Mouse (Mus musculus): ENCODE data around the gene Drosha. TPM values are rescaled to one million over a fixed set of nuclear protein-coding genes. Genes with fewer than 3 reads are reported as not detected.
A peak's percentile ranks its signal among the peaks of the same experiment; 100 is the strongest.

Drosha gene
- polyA plus RNA-seq, 1 experiment from 2014 or later: 42.2 TPM

GRCm38 (mm10) chr15:12941651-12942180 lies 117.1 kb downstream of the Drosha start:
- H3K36me3 ChIP-seq (ENCODE audit: control insufficient read depth, insufficient read depth, low read length): no peaks in the 10 kb centered on the region
- no peaks in the 10 kb centered on the region for H3K9me3 ChIP-seq (ENCODE audit: control insufficient read depth, low read length)
- H3K9ac ChIP-seq (ENCODE audit: low read length): no peak overlapping the region
- H3K4me3 ChIP-seq (ENCODE audit: low read depth, low read length): no peak overlapping the region
- ATAC-seq (replicated peaks; ENCODE audit: low FRiP score, low TSS enrichment, low read depth) (no peak), DNase-seq (ENCODE audit: low spot score) (no peak)
- H3K4me1 ChIP-seq (replicated peaks; ENCODE audit: control insufficient read depth, insufficient read depth, low read length): no peaks in the 10 kb centered on the region
- no peaks in the 10 kb centered on the region for H3K27me3 ChIP-seq (replicated peaks; ENCODE audit: control insufficient read depth, insufficient read depth, low read length)
- no peak overlapping the region for H3K4me2 ChIP-seq (ENCODE audit: low read length)
- no peak overlapping the region for H3K27ac ChIP-seq (ENCODE audit: low read depth)
- WGBS: 47% methylated on average over 14 of the region's 14 CpGs

- Histone ChIP-seq H3K27ac (ENCODE audit: low read depth) (no peak overlapping the region), H3K9ac (ENCODE audit: low read length) (no peak overlapping the region), H3K9me3 (ENCODE audit: control insufficient read depth, low read length) (no peaks in the 10 kb centered on the region), H3K4me3 (ENCODE audit: low read depth, low read length) (no peak overlapping the region), H3K27me3 (replicated peaks; ENCODE audit: control insufficient read depth, insufficient read depth, low read length) (no peaks in the 10 kb centered on the region), H3K4me1 (replicated peaks; ENCODE audit: control insufficient read depth, insufficient read depth, low read length) (no peaks in the 10 kb centered on the region), H3K4me2 (ENCODE audit: low read length) (no peak overlapping the region), H3K36me3 (ENCODE audit: control insufficient read depth, insufficient read depth, low read length) (no peaks in the 10 kb centered on the region)
- ATAC-seq (replicated peaks; ENCODE audit: low FRiP score, low TSS enrichment, low read depth) (no peak), DNase-seq (ENCODE audit: low spot score) (no peak)
- 69% methylated on average over 4 of the region's 4 CpGs for WGBS
Measured at GRCm38 (mm10) chr15:12942424-12942823, 117.8 kb downstream of the Drosha start.

GRCm38 (mm10) chr15:12958051-12958450 lies 133.4 kb downstream of the Drosha start:
- peaks cover 7% of the 10 kb centered on the region; the same call in 1 of the 2 replicates for H3K9me3 ChIP-seq (ENCODE audit: control insufficient read depth, low read length)
- no peaks in the 10 kb centered on the region for H3K36me3 ChIP-seq (ENCODE audit: control insufficient read depth, insufficient read depth, low read length)
- H3K27me3 ChIP-seq (replicated peaks; ENCODE audit: control insufficient read depth, insufficient read depth, low read length): no peaks in the 10 kb centered on the region
- H3K27ac ChIP-seq (ENCODE audit: low read depth): no peak overlapping the region
- WGBS: 79% methylated on average over 5 of the region's 5 CpGs
- no peak overlapping the region for H3K4me3 ChIP-seq (ENCODE audit: low read depth, low read length)
- H3K9ac ChIP-seq (ENCODE audit: low read length): no peak overlapping the region
- H3K4me1 ChIP-seq (replicated peaks; ENCODE audit: control insufficient read depth, insufficient read depth, low read length): no peaks in the 10 kb centered on the region
- no peak for ATAC-seq (replicated peaks; ENCODE audit: low FRiP score, low TSS enrichment, low read depth)
- no peak for DNase-seq (ENCODE audit: low spot score)
- no peak overlapping the region for H3K4me2 ChIP-seq (ENCODE audit: low read length)

- Histone ChIP-seq H3K36me3 (ENCODE audit: control insufficient read depth, insufficient read depth, low read length) (no peaks in the 10 kb centered on the region), H3K9me3 (ENCODE audit: control insufficient read depth, low read length) (no peaks in the 10 kb centered on the region), H3K4me3 (ENCODE audit: low read depth, low read length) (no peak overlapping the region), H3K9ac (ENCODE audit: low read length) (no peak overlapping the region), H3K27ac (ENCODE audit: low read depth) (no peak overlapping the region), H3K4me2 (ENCODE audit: low read length) (no peak overlapping the region), H3K4me1 (replicated peaks; ENCODE audit: control insufficient read depth, insufficient read depth, low read length) (no peaks in the 10 kb centered on the region), H3K27me3 (replicated peaks; ENCODE audit: control insufficient read depth, insufficient read depth, low read length) (no peaks in the 10 kb centered on the region)
- ATAC-seq (replicated peaks; ENCODE audit: low FRiP score, low TSS enrichment, low read depth): no peak
- no peak for DNase-seq (ENCODE audit: low spot score)
- WGBS: 79% methylated on average over 10 of the region's 10 CpGs
Measured at GRCm38 (mm10) chr15:12962179-12962578, 137.6 kb downstream of the Drosha start.

GRCm38 (mm10) chr15:12965209-12965608 lies 140.6 kb downstream of the Drosha start:
- Histone ChIP-seq H3K4me1 (replicated peaks; ENCODE audit: control insufficient read depth, insufficient read depth, low read length) (no peaks in the 10 kb centered on the region), H3K4me2 (ENCODE audit: low read length) (no peak overlapping the region), H3K27ac (ENCODE audit: low read depth) (no peak overlapping the region), H3K27me3 (replicated peaks; ENCODE audit: control insufficient read depth, insufficient read depth, low read length) (no peaks in the 10 kb centered on the region), H3K36me3 (ENCODE audit: control insufficient read depth, insufficient read depth, low read length) (no peaks in the 10 kb centered on the region), H3K9me3 (ENCODE audit: control insufficient read depth, low read length) (no peaks in the 10 kb centered on the region), H3K9ac (ENCODE audit: low read length) (no peak overlapping the region), H3K4me3 (ENCODE audit: low read depth, low read length) (no peak overlapping the region)
- WGBS: 79% methylated on average over 5 of the region's 5 CpGs
- ATAC-seq (replicated peaks; ENCODE audit: low FRiP score, low TSS enrichment, low read depth): no peak
- DNase-seq (ENCODE audit: low spot score): no peak

GRCm38 (mm10) chr15:12968815-12969214 lies 144.2 kb downstream of the Drosha start:
- no peak overlapping the region for H3K4me2 ChIP-seq (ENCODE audit: low read length)
- no peak overlapping the region for H3K4me3 ChIP-seq (ENCODE audit: low read depth, low read length)
- WGBS: 79% methylated on average over 8 of the region's 8 CpGs
- no peaks in the 10 kb centered on the region for H3K9me3 ChIP-seq (ENCODE audit: control insufficient read depth, low read length)
- no peaks in the 10 kb centered on the region for H3K36me3 ChIP-seq (ENCODE audit: control insufficient read depth, insufficient read depth, low read length)
- DNase-seq (ENCODE audit: low spot score): no peak
- ATAC-seq (replicated peaks; ENCODE audit: low FRiP score, low TSS enrichment, low read depth): no peak
- H3K27ac ChIP-seq (ENCODE audit: low read depth): no peak overlapping the region
- no peak overlapping the region for H3K9ac ChIP-seq (ENCODE audit: low read length)
- H3K27me3 ChIP-seq (replicated peaks; ENCODE audit: control insufficient read depth, insufficient read depth, low read length): no peaks in the 10 kb centered on the region
- H3K4me1 ChIP-seq (replicated peaks; ENCODE audit: control insufficient read depth, insufficient read depth, low read length): no peaks in the 10 kb centered on the region

- H3K27ac ChIP-seq (ENCODE audit: low read depth): no peak overlapping the region
- peak; percentile 21 for DNase-seq (ENCODE audit: low spot score)
- no peaks in the 10 kb centered on the region for H3K4me1 ChIP-seq (replicated peaks; ENCODE audit: control insufficient read depth, insufficient read depth, low read length)
- no peaks in the 10 kb centered on the region for H3K27me3 ChIP-seq (replicated peaks; ENCODE audit: control insufficient read depth, insufficient read depth, low read length)
- ATAC-seq (replicated peaks; ENCODE audit: low FRiP score, low TSS enrichment, low read depth): no peak
- no peak overlapping the region for H3K4me3 ChIP-seq (ENCODE audit: low read depth, low read length)
- no peaks in the 10 kb centered on the region for H3K36me3 ChIP-seq (ENCODE audit: control insufficient read depth, insufficient read depth, low read length)
- 88% methylated on average over 8 of the region's 8 CpGs for WGBS
- no peaks in the 10 kb centered on the region for H3K9me3 ChIP-seq (ENCODE audit: control insufficient read depth, low read length)
- H3K4me2 ChIP-seq (ENCODE audit: low read length): no peak overlapping the region
- no peak overlapping the region for H3K9ac ChIP-seq (ENCODE audit: low read length)
Measured at GRCm38 (mm10) chr15:12972441-12972840, 147.8 kb downstream of the Drosha start.

Small RNA genes lying within 50 kb of the gene (microRNA-seq; reads per million reads assigned to microRNA genes)
- gene Gm47288: not detected

Other genes with a start within 250 kb of the Drosha start
- 16.2 and 17.9 TPM in 2 replicates for gene Pdzd2, start 84.9 kb upstream of the Drosha start, polyA plus RNA-seq (2014; fragmentation: Nextera tagmentation; extraction: Ambion mirVana)
- 30.7 and 39.7 TPM in 2 replicates for gene 6030458C11Rik, start 166 bp upstream of the Drosha start, polyA plus RNA-seq (2014; fragmentation: Nextera tagmentation; extraction: Ambion mirVana)

Data from intestine, embryonic 14.5 days (tissue).